Mouse (Mus musculus) kidney, adult 2 months (tissue): Measurements from ENCODE around the gene Fga.

ENCODE experiments used
- CTCF ChIP-seq: fragments of 200-500 bp; conservative IDR thresholded peaks from 2 replicates; pipeline ENCODE4 v1.5.1; 2011; ENCODE audit warnings: low read depth, mild to moderate bottlenecking, control low read depth, low read length, moderate library complexity, mixed read lengths; ENCODE audit not compliant: insufficient read depth, insufficient read length
- POLR2A ChIP-seq: fragments of 200-500 bp; IDR thresholded peaks from one replicate; pipeline ENCODE4 v1.6.1; 2011; ENCODE audit warnings: low read depth, low read length, control low read depth

- TF ChIP-seq POLR2A (no peak), CTCF (no peak)
Observed at GRCm38 (mm10) chr3:83004801-83005200, 21.1 kb upstream of the Fga start.
